8 mouse cellular contexts compared by ENCODE assay signal in the genomic region with DNA sequence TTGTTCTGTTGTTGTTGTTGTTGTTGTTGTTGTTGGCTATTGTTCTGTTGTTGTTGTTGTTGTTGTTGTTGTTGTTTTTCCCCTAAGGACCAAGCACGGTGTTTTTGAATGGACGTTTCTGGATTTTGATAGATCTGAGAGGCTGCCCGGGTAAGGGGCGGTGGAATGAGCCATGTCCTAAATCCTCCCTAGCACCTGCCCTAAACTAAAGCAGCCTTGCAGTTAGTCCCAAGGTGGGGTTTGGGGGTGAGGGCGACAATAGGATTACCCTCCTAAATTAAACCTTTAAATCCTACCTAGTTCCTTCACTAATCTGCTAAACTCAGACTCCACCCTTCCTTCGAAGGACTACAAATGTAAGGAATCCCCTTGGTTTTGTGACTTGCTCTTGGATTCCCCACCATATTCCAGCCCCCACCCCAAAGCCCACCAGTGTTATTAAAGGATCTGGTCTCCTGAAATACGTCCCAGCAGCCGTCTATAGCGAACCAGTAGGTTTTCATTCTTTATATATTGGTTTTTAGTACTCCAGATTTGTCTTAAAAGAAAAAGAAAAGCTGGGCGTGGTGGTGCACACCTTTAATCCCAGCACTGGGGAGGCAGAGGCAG. TPM values are rescaled to one million over a fixed set of nuclear protein-coding genes. Genes with fewer than 3 reads are reported as not detected.
A peak's percentile ranks its signal among the peaks of the same experiment; 100 is the strongest.
DNase-seq lines count a peak whose midpoint lies in the region; ATAC-seq lines count a peak whose summit lies in the region.

No protein-coding gene starts in this region.

- H3K9ac ChIP-seq in midbrain, embryonic 13.5 days (replicated peaks) = peak overlapping the region; percentile 85

- ATAC-seq in inflammation-experienced regulatory T-cells, adult 6 months = peak; percentile 23
- ATAC-seq in midbrain, embryonic 13.5 days = peak; percentile 81

- H3K4me2 ChIP-seq in midbrain, embryonic 13.5 days (replicated peaks) = peak overlapping the region; percentile 86

- peak overlapping the region; percentile 86 for H3K27ac ChIP-seq in midbrain, embryonic 13.5 days

- H3K9me3 ChIP-seq in midbrain, embryonic 13.5 days = no peaks in the 10 kb centered on the region

- no peaks in the 10 kb centered on the region for H3K27me3 ChIP-seq in midbrain, embryonic 13.5 days

- no peaks in the 10 kb centered on the region for H3K36me3 ChIP-seq in midbrain, embryonic 13.5 days

- H3K4me3 ChIP-seq in midbrain, embryonic 13.5 days (replicated peaks) = peak overlapping the region; percentile 84

- DNase-seq in embryo, embryonic 11 days = peak; percentile 34
- no peak for DNase-seq in embryo, embryonic 10.5 days (ENCODE audit: low spot score)
- DNase-seq in thymus, postnatal 4 days = peak; percentile 24
- DNase-seq in thymus, postnatal 25 days = no peak
- DNase-seq in spleen, postnatal 4 days (ENCODE audit: low spot score in 2 of 2) = no peak
- no peak for DNase-seq in adrenal gland, adult 8-10 months

- WGBS in midbrain, embryonic 13.5 days = 35% methylated on average over 10 of the region's 10 CpGs

- peaks cover 26% of the 10 kb centered on the region for H3K4me1 ChIP-seq in midbrain, embryonic 13.5 days (replicated peaks)

RNA-seq across cellular contexts. Expression of gene Rrp15, which starts 0.6 kb away (rescaled TPM):
- 10 to 100 TPM; 27.0 to 33.4 (median 29.6) TPM for polyA plus RNA-seq in inflammation-experienced regulatory T-cells, adult 6 months (2017; shearing (Covaris generic))
- 34.6 and 38.8 TPM in 2 replicates for polyA plus RNA-seq in midbrain, embryonic 13.5 days (2015; fragmentation: Nextera tagmentation; extraction: Ambion mirVana)
- 10 to 100 TPM; 21.8 to 26.4 (median 23.7) TPM for total RNA-seq in adrenal gland, adult 8-10 months (2022)

RNA-seq across cellular contexts. Expression of gene Tgfb2, which starts 44.0 kb away (rescaled TPM):
- polyA plus RNA-seq in inflammation-experienced regulatory T-cells, adult 6 months (2017; shearing (Covaris generic)) = under 1 TPM in 2 of 3 experiments, not detected in 1; 0.06 to 0.21 TPM
- 10.2 and 11.1 TPM in 2 replicates for polyA plus RNA-seq in midbrain, embryonic 13.5 days (2015; fragmentation: Nextera tagmentation; extraction: Ambion mirVana)
- total RNA-seq in adrenal gland, adult 8-10 months (2022) = 1 to 10 TPM; 1.7 to 3.1 (median 2.2) TPM

Comparison
In these comparisons a context has a peak if more than half of its experiments do, and no peak if none do; other contexts are left out.
1. DNase-seq: peak in embryo, embryonic 11 days (single experiment) and thymus, postnatal 4 days (single experiment); none in embryo, embryonic 10.5 days (single experiment), thymus, postnatal 25 days (single experiment), spleen, postnatal 4 days (0 of 2) and adrenal gland, adult 8-10 months (single experiment).